Mouse (Mus musculus): ENCODE results near the gene Slirp. TPM values are rescaled to one million over a fixed set of nuclear protein-coding genes. Genes with fewer than 3 reads are reported as not detected.

Gene Slirp
- polyA plus RNA-seq, 1 experiment from 2014 or later: 298 TPM

DNA sequence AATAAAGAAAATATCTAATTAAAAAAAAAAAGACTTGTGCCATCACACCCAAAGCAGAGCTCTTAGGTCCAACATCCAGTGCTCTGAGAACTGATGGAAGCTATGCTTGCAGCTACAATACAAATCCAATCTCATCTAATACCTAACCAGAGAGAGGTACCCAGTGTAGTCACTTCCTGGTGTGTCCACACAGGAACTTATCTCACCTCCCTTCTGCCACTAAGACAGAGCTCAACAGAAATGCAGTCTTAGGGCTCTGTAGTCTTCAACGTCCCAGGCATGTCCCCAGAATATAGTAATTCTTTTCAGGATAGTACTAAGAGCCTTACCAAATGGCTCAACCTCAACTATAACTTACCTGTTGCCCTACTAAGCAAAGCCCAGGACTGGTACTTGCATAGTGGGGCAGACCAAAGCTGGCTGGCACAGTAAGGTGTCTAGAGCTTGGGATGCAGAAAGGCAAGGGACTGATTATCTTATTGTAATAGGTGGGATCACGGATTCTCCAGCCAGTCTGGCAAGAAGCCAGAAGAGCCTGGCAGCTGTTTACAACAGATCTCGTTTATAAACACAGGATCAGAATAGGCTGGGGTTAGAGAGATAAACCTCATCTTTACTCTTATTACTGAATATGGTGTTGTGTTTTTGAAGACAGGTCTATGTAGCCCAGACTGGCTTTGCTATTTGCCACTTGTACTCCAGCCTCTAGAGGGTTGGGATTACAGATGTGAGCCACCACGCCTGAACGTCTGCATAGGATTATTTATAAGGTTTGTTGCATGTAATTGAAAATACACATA lies 21.8 kb upstream of the Slirp start:
- no peak overlapping the region for H3K9ac ChIP-seq (ENCODE audit: low read length)
- WGBS: 86% methylated on average over 5 of the region's 5 CpGs
- H3K27me3 ChIP-seq (ENCODE audit: control insufficient read depth, insufficient read depth, low read length): no peaks in the 10 kb centered on the region
- ATAC-seq (ENCODE audit: insufficient read depth, low FRiP score, low TSS enrichment): no peak
- no peak overlapping the region for H3K4me3 ChIP-seq (ENCODE audit: low read depth, low read length)
- no peak overlapping the region for H3K27ac ChIP-seq (ENCODE audit: low read depth, low read length)
- peaks cover 8% of the 10 kb centered on the region; the same call in 1 of the 2 replicates for H3K4me1 ChIP-seq (ENCODE audit: control insufficient read depth, insufficient read depth, low read length)
- DNase-seq (ENCODE audit: low spot score): no peak
- no peak overlapping the region for H3K4me2 ChIP-seq (ENCODE audit: low read depth)
- no peaks in the 10 kb centered on the region for H3K9me3 ChIP-seq (ENCODE audit: control insufficient read depth, low read length)
- no peaks in the 10 kb centered on the region for H3K36me3 ChIP-seq (ENCODE audit: control insufficient read depth, insufficient read depth, low read length)

DNA sequence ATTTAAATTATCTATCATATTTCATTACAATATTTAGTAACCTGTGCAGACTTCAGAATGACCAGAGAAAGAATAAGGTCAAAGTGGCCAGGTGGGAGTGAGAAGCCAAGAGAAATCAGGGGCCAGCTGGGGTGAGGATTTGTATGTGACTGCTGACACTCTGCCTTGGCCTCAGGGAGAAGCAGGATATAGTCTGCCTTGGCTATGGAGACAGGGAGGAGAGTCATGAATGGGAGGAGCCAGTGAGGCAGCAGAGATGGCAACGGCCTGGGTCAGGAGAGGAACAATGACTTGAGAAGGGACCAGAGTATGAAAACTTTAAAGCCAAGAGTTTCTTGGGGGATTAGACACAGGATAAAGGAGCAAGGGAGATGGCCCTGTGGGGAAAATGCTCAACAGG lies 20.0 kb upstream of the Slirp start:
- H3K4me1 ChIP-seq (ENCODE audit: control insufficient read depth, insufficient read depth, low read length): peaks cover 8% of the 10 kb centered on the region; the same call in 1 of the 2 replicates
- WGBS: 60% methylated on average over 1 of the region's 1 CpGs
- DNase-seq (ENCODE audit: low spot score) (no peak), ATAC-seq (ENCODE audit: insufficient read depth, low FRiP score, low TSS enrichment) (no peak)
- no peak overlapping the region for H3K4me3 ChIP-seq (ENCODE audit: low read depth, low read length)
- H3K27me3 ChIP-seq (ENCODE audit: control insufficient read depth, insufficient read depth, low read length): no peaks in the 10 kb centered on the region
- no peak overlapping the region for H3K27ac ChIP-seq (ENCODE audit: low read depth, low read length)
- no peak overlapping the region for H3K9ac ChIP-seq (ENCODE audit: low read length)
- H3K36me3 ChIP-seq (ENCODE audit: control insufficient read depth, insufficient read depth, low read length): peaks cover 2% of the 10 kb centered on the region; the same call in 1 of the 2 replicates
- no peak overlapping the region for H3K4me2 ChIP-seq (ENCODE audit: low read depth)
- H3K9me3 ChIP-seq (ENCODE audit: control insufficient read depth, low read length): no peaks in the 10 kb centered on the region

DNA sequence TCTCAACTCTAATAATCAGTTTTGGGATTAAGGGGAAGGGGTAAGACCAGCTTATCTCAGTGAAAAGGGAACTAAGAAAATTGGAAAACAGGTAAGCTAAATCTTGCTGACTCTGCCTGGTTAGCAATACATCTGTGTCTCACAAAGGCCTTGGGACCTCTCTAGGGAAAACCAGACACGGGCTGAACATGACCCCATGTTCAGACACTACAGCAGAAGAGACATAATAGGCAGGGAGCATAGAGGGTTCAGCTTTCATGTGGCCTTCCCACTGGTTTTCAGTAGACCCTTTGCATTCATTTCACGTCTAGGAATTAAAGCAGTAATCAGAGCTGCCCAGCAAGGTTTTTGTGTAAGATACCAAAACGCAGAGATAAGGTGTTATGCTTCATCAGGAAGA lies 19.2 kb upstream of the Slirp start:
- Histone ChIP-seq H3K9ac (ENCODE audit: low read length) (no peak overlapping the region), H3K4me2 (ENCODE audit: low read depth) (no peak overlapping the region), H3K4me3 (ENCODE audit: low read depth, low read length) (no peak overlapping the region), H3K36me3 (ENCODE audit: control insufficient read depth, insufficient read depth, low read length) (peaks cover 4% of the 10 kb centered on the region), H3K27ac (ENCODE audit: low read depth, low read length) (no peak overlapping the region), H3K27me3 (ENCODE audit: control insufficient read depth, insufficient read depth, low read length) (no peaks in the 10 kb centered on the region), H3K9me3 (ENCODE audit: control insufficient read depth, low read length) (no peaks in the 10 kb centered on the region), H3K4me1 (ENCODE audit: control insufficient read depth, insufficient read depth, low read length) (peaks cover 3% of the 10 kb centered on the region; the same call in 1 of the 2 replicates)
- DNase-seq (ENCODE audit: low spot score): no peak
- ATAC-seq (ENCODE audit: insufficient read depth, low FRiP score, low TSS enrichment): no peak; the same call in 1 of the 2 replicates
- 31% methylated on average over 3 of the region's 3 CpGs for WGBS

DNA sequence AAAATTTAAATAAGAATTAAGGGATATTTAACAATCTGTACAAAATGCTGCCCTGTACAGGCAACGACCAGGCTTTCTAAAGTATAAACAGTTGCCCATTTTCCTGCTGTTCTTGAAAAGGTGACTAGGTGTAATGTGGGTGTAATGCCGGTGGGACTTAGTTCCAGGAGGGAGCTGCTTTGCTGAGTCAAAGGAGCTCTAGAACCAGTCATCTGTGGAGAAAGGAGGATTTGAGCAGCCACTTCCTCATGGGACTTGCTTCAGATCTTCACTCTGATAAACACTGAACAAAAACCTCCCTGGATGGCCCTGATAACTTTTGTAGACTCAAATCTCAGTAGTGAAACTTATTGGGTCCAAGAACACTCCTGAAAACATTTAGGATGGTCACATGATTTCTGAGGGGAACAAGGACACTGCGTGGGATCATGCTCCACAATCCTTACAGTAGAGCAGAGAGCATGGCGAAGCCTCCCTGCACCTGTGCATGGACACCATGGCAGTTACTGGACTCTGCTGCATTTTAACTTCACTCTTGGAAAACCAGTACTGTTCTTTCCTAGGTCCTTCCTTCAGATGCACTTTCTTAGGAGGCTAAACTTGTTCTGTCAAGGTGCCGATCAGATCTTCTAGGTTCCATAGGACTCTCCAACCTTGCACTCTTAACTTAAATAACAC lies 17.2 kb upstream of the Slirp start:
- DNase-seq (ENCODE audit: low spot score) (no peak), ATAC-seq (ENCODE audit: insufficient read depth, low FRiP score, low TSS enrichment) (no peak)
- Histone ChIP-seq H3K9me3 (ENCODE audit: control insufficient read depth, low read length) (no peaks in the 10 kb centered on the region), H3K4me3 (ENCODE audit: low read depth, low read length) (no peak overlapping the region), H3K4me1 (ENCODE audit: control insufficient read depth, insufficient read depth, low read length) (no peaks in the 10 kb centered on the region), H3K4me2 (ENCODE audit: low read depth) (no peak overlapping the region), H3K9ac (ENCODE audit: low read length) (no peak overlapping the region), H3K27ac (ENCODE audit: low read depth, low read length) (no peak overlapping the region), H3K36me3 (ENCODE audit: control insufficient read depth, insufficient read depth, low read length) (peaks cover 15% of the 10 kb centered on the region), H3K27me3 (ENCODE audit: control insufficient read depth, insufficient read depth, low read length) (no peaks in the 10 kb centered on the region)
- WGBS: 95% methylated on average over 5 of the region's 5 CpGs

DNA sequence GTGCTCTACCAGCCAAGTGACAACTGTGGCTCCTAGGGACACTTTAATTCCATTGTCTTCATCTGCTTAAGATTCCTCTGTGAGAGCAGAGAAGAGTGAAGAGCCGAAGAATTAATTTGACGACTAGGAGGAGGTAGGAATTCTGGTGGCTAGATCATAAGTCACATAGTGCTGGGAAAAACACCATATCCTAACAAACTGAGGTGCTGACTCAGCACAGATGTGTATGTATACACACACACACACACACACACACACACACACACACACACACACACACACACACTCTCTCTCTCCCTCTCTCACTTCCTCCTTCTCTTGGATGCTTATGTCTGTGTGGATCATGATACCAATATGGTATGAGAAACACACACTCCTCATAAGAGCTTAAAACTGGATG lies 15.4 kb upstream of the Slirp start:
- no peaks in the 10 kb centered on the region for H3K4me1 ChIP-seq (ENCODE audit: control insufficient read depth, insufficient read depth, low read length)
- no peaks in the 10 kb centered on the region for H3K9me3 ChIP-seq (ENCODE audit: control insufficient read depth, low read length)
- peaks cover 24% of the 10 kb centered on the region for H3K36me3 ChIP-seq (ENCODE audit: control insufficient read depth, insufficient read depth, low read length)
- no peak overlapping the region for H3K4me2 ChIP-seq (ENCODE audit: low read depth)
- no peak for DNase-seq (ENCODE audit: low spot score)
- no peak overlapping the region for H3K9ac ChIP-seq (ENCODE audit: low read length)
- no peaks in the 10 kb centered on the region for H3K27me3 ChIP-seq (ENCODE audit: control insufficient read depth, insufficient read depth, low read length)
- H3K4me3 ChIP-seq (ENCODE audit: low read depth, low read length): no peak overlapping the region
- no peak overlapping the region for H3K27ac ChIP-seq (ENCODE audit: low read depth, low read length)
- WGBS: 90% methylated on average over 2 of the region's 2 CpGs
- no peak for ATAC-seq (ENCODE audit: insufficient read depth, low FRiP score, low TSS enrichment)

DNA sequence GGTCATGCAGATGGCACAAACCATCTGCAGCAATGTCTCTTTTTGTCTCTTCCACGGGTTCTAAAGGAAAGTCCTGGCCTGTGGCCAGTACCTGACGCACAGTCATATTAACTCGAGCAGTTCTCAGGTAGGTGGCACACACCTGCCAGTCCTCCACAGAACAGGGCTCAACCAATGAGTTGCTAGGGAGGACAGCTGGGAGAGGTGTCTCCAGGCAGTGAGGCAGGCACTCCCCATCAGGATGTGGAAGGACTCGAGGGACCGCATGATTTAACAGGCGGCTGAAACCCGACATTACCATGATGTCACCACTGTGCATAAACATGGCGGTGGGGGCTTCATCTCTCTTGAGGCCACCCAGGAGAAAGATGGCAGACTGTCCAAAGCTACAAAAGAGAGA lies 14.8 kb upstream of the Slirp start:
- no peak overlapping the region for H3K27ac ChIP-seq (ENCODE audit: low read depth, low read length)
- peaks cover 27% of the 10 kb centered on the region for H3K36me3 ChIP-seq (ENCODE audit: control insufficient read depth, insufficient read depth, low read length)
- WGBS: 89% methylated on average over 8 of the region's 8 CpGs
- H3K4me2 ChIP-seq (ENCODE audit: low read depth): no peak overlapping the region
- no peak for ATAC-seq (ENCODE audit: insufficient read depth, low FRiP score, low TSS enrichment)
- H3K9me3 ChIP-seq (ENCODE audit: control insufficient read depth, low read length): no peaks in the 10 kb centered on the region
- no peaks in the 10 kb centered on the region for H3K4me1 ChIP-seq (ENCODE audit: control insufficient read depth, insufficient read depth, low read length)
- no peaks in the 10 kb centered on the region for H3K27me3 ChIP-seq (ENCODE audit: control insufficient read depth, insufficient read depth, low read length)
- H3K4me3 ChIP-seq (ENCODE audit: low read depth, low read length): no peak overlapping the region
- no peak overlapping the region for H3K9ac ChIP-seq (ENCODE audit: low read length)
- no peak for DNase-seq (ENCODE audit: low spot score)

DNA sequence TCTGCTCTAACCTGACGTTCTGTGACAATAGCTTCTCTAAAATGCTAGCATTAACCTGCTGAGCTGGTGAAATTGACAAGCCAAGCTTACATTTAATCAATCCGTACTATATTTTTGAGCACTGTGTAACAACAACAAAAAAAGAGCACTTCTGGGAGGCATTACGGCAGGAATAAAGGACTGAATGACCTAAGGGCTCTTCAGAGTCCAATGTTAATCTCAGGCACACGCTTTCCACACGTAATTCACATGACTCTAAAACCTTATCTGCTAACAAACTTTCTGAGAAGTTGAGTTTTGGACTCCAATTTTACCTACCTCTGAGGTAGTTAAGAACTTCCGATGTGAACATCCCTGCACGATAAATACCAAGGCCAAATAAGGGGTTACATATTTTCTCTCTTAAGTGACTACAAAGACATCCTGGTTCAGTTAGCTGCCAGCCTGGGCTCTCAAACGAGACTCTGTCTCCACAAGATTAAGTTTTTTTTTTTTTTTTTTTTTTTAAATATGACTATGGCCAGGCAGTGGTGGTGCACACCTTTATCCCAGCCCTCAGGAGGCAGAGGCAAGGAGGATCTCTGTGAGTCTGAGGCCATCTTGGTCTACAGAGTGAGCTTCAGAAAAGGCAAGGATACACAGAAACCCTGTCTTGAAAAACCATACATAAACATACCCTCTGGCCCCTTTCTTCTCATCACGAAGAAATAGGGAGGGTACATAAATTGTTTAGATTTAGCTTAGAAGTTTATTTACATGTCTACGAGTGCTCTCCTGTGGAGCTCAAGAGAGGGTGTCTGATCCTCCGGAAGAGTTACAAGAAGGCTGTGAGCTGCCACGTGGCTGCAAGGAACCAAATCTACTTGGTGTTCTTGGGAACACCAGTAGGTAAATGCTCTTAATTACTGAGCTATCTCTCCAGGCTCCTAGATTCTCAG lies 1.2 kb upstream of the Slirp start:
- 38% methylated on average over 12 of the region's 12 CpGs for WGBS
- H3K27me3 ChIP-seq (ENCODE audit: control insufficient read depth, insufficient read depth, low read length): no peaks in the 10 kb centered on the region
- ATAC-seq (ENCODE audit: insufficient read depth, low FRiP score, low TSS enrichment): no peak
- peak overlapping the region; percentile 71 for H3K4me3 ChIP-seq (ENCODE audit: low read depth, low read length)
- peak overlapping the region; percentile 50 for H3K4me2 ChIP-seq (ENCODE audit: low read depth)
- no peak overlapping the region for H3K27ac ChIP-seq (ENCODE audit: low read depth, low read length)
- H3K36me3 ChIP-seq (ENCODE audit: control insufficient read depth, insufficient read depth, low read length): peaks cover 12% of the 10 kb centered on the region; the same call in 1 of the 2 replicates
- no peaks in the 10 kb centered on the region for H3K9me3 ChIP-seq (ENCODE audit: control insufficient read depth, low read length)
- H3K9ac ChIP-seq (ENCODE audit: low read length): peak overlapping the region; percentile 89
- no peaks in the 10 kb centered on the region; the same call in 1 of the 2 replicates for H3K4me1 ChIP-seq (ENCODE audit: control insufficient read depth, insufficient read depth, low read length)
- DNase-seq (ENCODE audit: low spot score): peak; percentile 32

DNA sequence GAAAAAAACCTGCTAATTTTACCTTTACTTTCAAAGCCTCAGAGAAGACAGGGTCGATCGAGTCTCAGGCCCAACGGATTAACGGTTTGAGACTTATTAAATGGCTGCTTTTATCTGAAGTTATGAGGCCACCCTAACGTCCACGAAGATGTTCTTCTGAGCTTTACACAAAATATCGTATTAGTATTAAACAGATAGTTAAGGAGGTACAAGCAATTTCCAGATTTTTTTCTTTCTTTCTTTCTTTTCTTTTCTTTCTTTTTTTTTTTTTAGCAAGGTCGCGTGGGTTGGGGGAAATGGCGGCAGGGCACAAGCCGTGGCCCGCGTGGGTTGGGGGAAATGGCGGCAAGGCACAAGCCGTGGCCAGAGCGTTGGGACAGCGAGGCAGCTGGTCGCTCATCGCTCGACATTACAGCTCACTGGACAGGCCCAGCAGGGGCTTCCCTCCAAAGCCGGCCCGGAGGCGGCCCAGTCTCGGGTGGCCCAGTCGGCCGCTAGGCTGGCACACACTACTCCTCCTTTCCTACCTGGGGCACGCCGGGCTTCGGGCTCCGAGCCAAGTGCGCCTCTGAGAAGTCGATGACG lies 489 bp upstream of the Slirp start:
- Histone ChIP-seq H3K4me1 (ENCODE audit: control insufficient read depth, insufficient read depth, low read length) (no peaks in the 10 kb centered on the region; the same call in 1 of the 2 replicates), H3K36me3 (ENCODE audit: control insufficient read depth, insufficient read depth, low read length) (peaks cover 12% of the 10 kb centered on the region; the same call in 1 of the 2 replicates), H3K9ac (ENCODE audit: low read length) (peak overlapping the region; percentile 89), H3K4me2 (ENCODE audit: low read depth) (peak overlapping the region; percentile 50), H3K9me3 (ENCODE audit: control insufficient read depth, low read length) (no peaks in the 10 kb centered on the region), H3K27ac (ENCODE audit: low read depth, low read length) (no peak overlapping the region), H3K4me3 (ENCODE audit: low read depth, low read length) (peak overlapping the region; percentile 71), H3K27me3 (ENCODE audit: control insufficient read depth, insufficient read depth, low read length) (no peaks in the 10 kb centered on the region)
- no peak for DNase-seq (ENCODE audit: low spot score)
- peak; percentile 82 for ATAC-seq (ENCODE audit: insufficient read depth, low FRiP score, low TSS enrichment)
- WGBS: under 1% methylated on average over 33 of the region's 33 CpGs

Data from neural tube, embryonic 11.5 days (tissue).